Mouse (Mus musculus) spleen, adult 2 months (tissue): ENCODE data around the gene Myo3b.

Experiments
- CTCF ChIP-seq: fragments of 200-500 bp; IDR thresholded peaks from 2 replicates; pipeline ENCODE4 v1.5.1; 2011; ENCODE audit warnings: mild to moderate bottlenecking, inconsistent platforms; ENCODE audit not compliant: insufficient read depth, insufficient read length, insufficient replicate concordance; ENCODE audit errors: extremely low read depth
- POLR2A ChIP-seq: fragments of 200-500 bp; IDR thresholded peaks from 2 replicates; pipeline ENCODE4 v1.6.1; 2011; ENCODE audit warnings: low read depth, low read length, inconsistent platforms

- TF ChIP-seq CTCF (no peak), POLR2A (no peak)
These were observed 294.0 kb downstream of the Myo3b start for GRCm38 (mm10) chr2:70332905-70333304.
